Mouse (Mus musculus) intestine, embryonic 15.5 days (tissue): ENCODE results near the gene Evi5l. TPM values are rescaled to one million over a fixed set of nuclear protein-coding genes. Genes with fewer than 3 reads are reported as not detected.
A peak's percentile ranks its signal among the peaks of the same experiment; 100 is the strongest.

Experiments
- ATAC-seq: fragments of 200-750 bp; cut with Nextera tagmentation; 2 replicates; pipeline ENCODE4 v1.8.0; 2017; ENCODE audit warnings: moderate TSS enrichment, moderate library complexity
- H3K27ac ChIP-seq: fragments of 300-500 bp; sonication (generic); 2 replicates; pipeline ENCODE4 v1.5.1; 2015; ENCODE audit warnings: mild to moderate bottlenecking, inconsistent platforms
- H3K27me3 ChIP-seq: fragments of 300-500 bp; sonication (generic); replicated peaks from 2 replicates; pipeline ENCODE4 v1.6.1; 2015; ENCODE audit warnings: inconsistent platforms
- H3K36me3 ChIP-seq: fragments of 300-500 bp; sonication (generic); 2 replicates; pipeline ENCODE4 v1.6.1; 2015; ENCODE audit warnings: inconsistent platforms
- H3K4me1 ChIP-seq: fragments of 300-500 bp; sonication (generic); replicated peaks from 2 replicates; pipeline ENCODE4 v1.6.1; 2015; ENCODE audit warnings: inconsistent platforms
- H3K4me2 ChIP-seq: fragments of 300-500 bp; sonication (generic); replicated peaks from 2 replicates; pipeline ENCODE4 v1.6.1; 2015; ENCODE audit warnings: mild to moderate bottlenecking, inconsistent platforms
- H3K4me3 ChIP-seq: fragments of 300-500 bp; sonication (generic); replicated peaks from 2 replicates; pipeline ENCODE4 v1.5.1; 2015; ENCODE audit warnings: inconsistent platforms
- H3K9ac ChIP-seq: fragments of 300-500 bp; sonication (generic); 2 replicates; pipeline ENCODE4 v1.6.1; 2015; ENCODE audit warnings: inconsistent platforms
- H3K9me3 ChIP-seq: fragments of 300-500 bp; sonication (generic); 2 replicates; pipeline ENCODE4 v1.6.1; 2016; ENCODE audit warnings: inconsistent platforms
- WGBS: fragments of 180-500 bp; shearing (Covaris S2); methylation state at CpG from one replicate; pipeline ENCODE4 v1.1.7; 2015; 5-methylcytosine and 5-hydroxymethylcytosine counted together
- polyA plus RNA-seq: library from polyadenylated mRNA; unstranded; fragments of >200 nt; fragmentation: Nextera tagmentation; extraction: Ambion mirVana; gene quantifications from 2 replicates; pipeline ENCODE4 v1.2.1, GENCODE M21; 2015

Gene Evi5l
- 18.9 and 19.3 TPM in 2 replicates for polyA plus RNA-seq

DNA sequence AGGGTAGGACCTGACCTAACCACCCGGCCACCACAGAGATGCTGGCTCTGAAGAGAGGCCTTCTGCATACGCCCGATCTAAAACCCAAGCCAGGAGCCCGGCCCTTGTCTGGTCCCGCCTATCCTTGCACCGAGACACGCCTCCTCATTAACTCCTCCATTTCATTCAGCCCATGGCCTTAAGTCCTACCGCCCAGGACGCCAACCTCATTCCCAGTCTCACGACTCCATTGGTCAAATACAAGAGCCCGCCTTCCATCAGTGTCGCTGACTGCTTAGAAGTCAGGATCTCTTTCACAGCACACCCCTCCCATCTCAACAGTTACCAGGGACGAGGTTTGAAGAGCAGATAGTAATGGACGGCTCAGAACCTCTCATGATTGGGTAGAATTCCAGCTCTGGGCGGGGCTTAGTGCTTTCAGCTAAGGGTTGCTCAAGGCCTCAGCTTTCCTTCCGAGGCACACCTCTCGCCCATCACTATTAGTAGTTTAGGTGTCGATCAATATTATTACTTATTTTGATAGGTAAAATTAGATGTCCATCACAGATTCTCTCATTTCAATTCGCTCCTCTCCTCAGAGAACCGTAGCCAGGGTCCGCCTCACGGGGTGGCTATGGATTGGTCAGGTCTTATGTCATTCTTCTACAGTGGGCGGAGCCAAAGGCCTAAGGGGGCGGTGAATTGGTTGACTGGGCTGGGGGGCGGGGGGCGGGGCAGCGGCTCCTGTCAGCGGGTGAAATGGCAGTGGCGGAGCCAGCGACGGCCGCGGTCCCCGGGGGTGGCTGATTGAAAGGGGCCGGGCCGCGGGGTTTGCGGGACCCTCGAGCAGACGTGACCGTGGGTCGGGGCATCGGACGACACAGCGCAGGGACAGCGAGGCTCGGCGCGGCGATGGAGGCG is at the start of gene Evi5l:
Gene Evi5l (plus strand): TSS at position 716 of the 900 bp plus-strand sequence.
- no peaks in the 10 kb centered on the region for H3K9me3 ChIP-seq
- H3K36me3 ChIP-seq = no peaks in the 10 kb centered on the region
- no peak within 1 kb of the TSS for H3K27ac ChIP-seq
- peak within 1 kb of the TSS; percentile 83 for H3K4me2 ChIP-seq
- H3K4me3 ChIP-seq = peak within 1 kb of the TSS; percentile 74
- under 1% methylated on average over 51 of the region's 51 CpGs for WGBS
- H3K9ac ChIP-seq = peak within 1 kb of the TSS; percentile 76
- H3K4me1 ChIP-seq = peaks cover 6% of the 10 kb centered on the region
- no peaks in the 10 kb centered on the region for H3K27me3 ChIP-seq
- peak; percentile 98 for ATAC-seq

DNA sequence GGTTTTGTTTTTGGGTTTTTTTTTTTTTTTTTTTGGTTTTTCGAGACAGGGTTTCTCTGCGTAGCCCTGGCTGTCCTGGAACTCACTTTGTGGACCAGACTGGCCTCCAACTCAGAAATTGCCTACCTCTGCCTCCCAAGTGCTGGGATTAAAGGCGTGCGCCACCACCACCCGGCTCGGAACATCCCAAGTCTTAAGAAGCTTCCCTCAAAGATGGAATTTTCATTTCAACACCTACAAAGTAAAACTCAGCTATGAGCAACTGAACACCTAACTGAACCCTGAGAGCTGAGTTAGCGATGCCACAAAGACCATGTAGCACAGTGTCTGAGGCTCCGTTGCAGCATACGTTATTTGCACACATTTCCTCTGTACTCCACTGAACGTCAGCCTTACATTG is 32.6 kb upstream of the Evi5l start, which contains the start of gene Cd209g:
Gene Cd209g (plus strand): TSS at position 301 of the 400 bp plus-strand sequence.
- H3K4me2 ChIP-seq = no peak within 1 kb of the TSS
- ATAC-seq = no peak
- H3K9ac ChIP-seq = no peak within 1 kb of the TSS
- H3K27ac ChIP-seq = no peak within 1 kb of the TSS
- no peaks in the 10 kb centered on the region for H3K27me3 ChIP-seq
- H3K36me3 ChIP-seq = no peaks in the 10 kb centered on the region
- H3K4me3 ChIP-seq = no peak within 1 kb of the TSS
- H3K9me3 ChIP-seq = no peaks in the 10 kb centered on the region
- no peaks in the 10 kb centered on the region for H3K4me1 ChIP-seq
- WGBS = 91% methylated on average over 10 of the region's 10 CpGs

DNA sequence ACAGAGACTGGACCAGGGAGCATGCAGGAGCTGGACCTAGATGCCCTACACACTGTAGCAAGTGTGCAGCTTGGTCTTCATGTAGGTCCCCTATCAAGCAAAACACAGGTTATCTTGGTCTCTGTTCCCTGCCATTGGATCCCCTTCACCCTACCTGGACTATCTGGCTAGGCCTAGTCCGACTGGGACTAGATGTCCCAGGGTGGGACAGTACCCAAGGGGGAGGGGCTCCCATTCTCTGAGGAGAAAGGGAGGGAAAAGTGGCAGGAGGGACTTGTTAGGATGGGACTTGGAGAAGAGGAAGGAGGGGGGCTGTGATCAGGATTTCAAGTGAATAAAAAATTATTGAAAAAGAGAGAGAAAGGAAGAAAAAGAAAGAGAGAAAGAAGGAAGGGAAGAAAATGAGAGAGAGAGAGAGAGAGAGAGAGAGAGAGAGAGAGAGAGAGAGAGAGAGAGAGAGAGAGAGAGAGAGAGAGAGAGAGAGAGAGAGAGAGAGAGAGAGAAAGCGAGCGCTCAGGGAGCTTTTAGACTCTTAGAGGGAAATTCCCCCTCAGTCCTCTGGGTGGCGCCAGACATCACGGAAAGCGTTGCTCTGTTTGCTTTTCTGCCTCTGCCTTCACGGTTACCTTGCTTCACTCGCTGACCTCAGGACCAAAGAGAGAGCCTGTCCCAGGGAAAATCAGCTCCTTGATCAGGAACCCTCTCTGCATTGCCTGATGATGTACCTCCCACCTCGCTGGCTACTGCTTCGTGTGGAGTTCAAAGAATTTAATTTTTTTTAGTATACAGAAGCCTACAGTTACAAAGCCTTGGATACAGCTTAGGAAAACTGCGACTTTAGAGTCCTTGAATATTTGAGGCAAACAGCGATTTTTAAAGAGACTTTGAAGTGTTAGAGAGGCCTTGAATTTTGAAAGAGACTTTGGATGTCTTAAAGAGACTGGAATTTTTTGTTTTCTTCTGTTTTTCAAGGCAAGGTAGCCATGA is 26.4 kb upstream of the Evi5l start:
- ATAC-seq = peak; percentile 73
- H3K27me3 ChIP-seq = peaks cover 7% of the 10 kb centered on the region; the same call in 1 of the 2 replicates
- no peak overlapping the region for H3K27ac ChIP-seq
- no peak overlapping the region for H3K9ac ChIP-seq
- H3K36me3 ChIP-seq = no peaks in the 10 kb centered on the region
- H3K4me2 ChIP-seq = no peak overlapping the region
- no peaks in the 10 kb centered on the region for H3K4me1 ChIP-seq
- H3K4me3 ChIP-seq = no peak overlapping the region
- WGBS = 9% methylated on average over 12 of the region's 12 CpGs
- no peaks in the 10 kb centered on the region for H3K9me3 ChIP-seq

DNA sequence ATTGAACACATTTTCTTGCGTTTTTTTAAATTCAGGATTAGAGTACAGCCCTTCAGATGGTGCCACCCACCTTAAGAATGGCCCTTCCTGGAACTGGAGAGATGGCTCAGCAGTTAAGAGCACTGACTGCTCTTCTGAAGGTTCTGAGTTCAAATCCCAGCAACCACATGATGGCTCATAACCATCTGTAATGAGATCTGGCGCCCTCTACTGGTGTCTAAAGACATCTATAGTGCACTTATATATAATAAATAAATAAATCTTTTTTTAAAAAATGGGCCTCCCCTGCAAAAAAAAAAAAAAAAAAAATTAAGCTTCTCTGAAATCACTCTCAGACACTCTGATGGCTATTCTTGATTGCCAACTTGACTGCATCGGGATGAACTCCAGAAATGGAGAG is 24.6 kb upstream of the Evi5l start:
- H3K9ac ChIP-seq = no peak overlapping the region
- no peaks in the 10 kb centered on the region for H3K4me1 ChIP-seq
- WGBS = 62% methylated on average over 3 of the region's 3 CpGs
- no peak for ATAC-seq
- no peak overlapping the region for H3K4me3 ChIP-seq
- H3K4me2 ChIP-seq = no peak overlapping the region
- peaks cover 7% of the 10 kb centered on the region; the same call in 1 of the 2 replicates for H3K27me3 ChIP-seq
- no peaks in the 10 kb centered on the region for H3K36me3 ChIP-seq
- H3K9me3 ChIP-seq = no peaks in the 10 kb centered on the region
- no peak overlapping the region for H3K27ac ChIP-seq

DNA sequence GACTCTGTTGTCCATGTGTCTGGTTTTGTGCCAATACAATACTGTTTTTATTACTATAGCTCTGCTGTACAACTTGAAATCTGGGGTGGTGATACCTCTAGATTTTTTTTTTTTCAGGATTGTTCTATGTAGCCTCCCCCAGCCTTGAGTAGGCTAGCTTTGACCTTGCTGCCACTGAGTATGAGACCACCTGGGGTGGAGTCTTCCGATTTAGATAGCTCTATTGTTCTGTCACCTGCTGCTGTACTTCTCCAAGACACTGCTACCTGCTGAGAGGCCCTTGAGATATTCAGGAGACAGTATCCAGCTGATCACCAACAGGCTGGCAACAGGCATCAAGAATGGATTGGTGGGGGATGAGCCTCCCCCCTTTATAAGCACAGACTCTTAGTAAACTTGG is 19.1 kb upstream of the Evi5l start:
- 53% methylated on average over 1 of the region's 1 CpGs for WGBS
- no peak for ATAC-seq

DNA sequence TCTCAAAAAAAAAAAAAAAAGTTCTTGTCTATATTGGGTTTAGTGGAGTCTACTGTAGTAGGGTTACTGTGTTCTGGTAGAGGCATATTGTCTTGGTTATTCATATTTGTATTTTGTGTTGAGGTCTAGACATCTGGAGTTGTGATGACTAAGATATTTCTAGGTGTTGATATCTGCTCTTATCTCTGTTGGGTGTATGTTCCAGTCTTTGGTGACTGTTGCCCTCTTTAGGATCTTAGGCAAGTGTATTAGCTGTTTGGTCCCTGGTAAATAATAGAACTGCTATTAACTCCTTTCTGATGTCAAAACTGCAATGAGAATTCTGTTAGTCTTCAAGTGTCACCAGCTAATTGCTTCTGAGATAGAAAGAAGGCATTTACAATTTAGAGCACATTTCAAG is 11.5 kb upstream of the Evi5l start:
- H3K27ac ChIP-seq = no peak overlapping the region
- H3K27me3 ChIP-seq = no peaks in the 10 kb centered on the region
- no peak overlapping the region for H3K9ac ChIP-seq
- no peaks in the 10 kb centered on the region for H3K4me1 ChIP-seq
- H3K4me2 ChIP-seq = no peak overlapping the region
- H3K4me3 ChIP-seq = no peak overlapping the region
- no peaks in the 10 kb centered on the region for H3K36me3 ChIP-seq
- ATAC-seq = peak; percentile 55; the same call in 1 of the 2 replicates
- H3K9me3 ChIP-seq = no peaks in the 10 kb centered on the region

More for the DNA sequence above, 19.1 kb upstream of the Evi5l start:
- Histone ChIP-seq H3K4me3 (no peak overlapping the region), H3K36me3 (no peaks in the 10 kb centered on the region), H3K9ac (no peak overlapping the region), H3K4me1 (no peaks in the 10 kb centered on the region), H3K27ac (no peak overlapping the region), H3K9me3 (no peaks in the 10 kb centered on the region), H3K27me3 (no peaks in the 10 kb centered on the region), H3K4me2 (no peak overlapping the region)

DNA sequence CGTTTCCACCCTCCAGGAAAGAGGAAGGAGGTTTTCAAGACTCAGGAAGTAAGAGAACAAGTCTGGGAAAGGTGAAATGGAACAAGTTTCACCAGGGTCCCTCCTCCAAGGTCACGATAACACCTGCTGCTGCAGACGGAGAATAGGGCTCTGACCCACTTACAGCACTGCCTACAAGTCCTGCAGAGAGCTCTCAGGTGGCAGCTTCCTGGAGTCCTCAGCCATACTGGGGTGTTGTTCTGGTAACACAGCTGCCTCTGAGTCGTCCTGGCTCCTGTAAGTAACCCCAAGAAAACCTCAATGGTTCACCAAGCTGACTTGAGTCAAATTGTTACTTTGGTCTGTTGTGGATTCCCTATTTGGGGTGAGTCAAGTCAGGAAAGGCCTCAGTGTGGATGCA is 3.6 kb upstream of the Evi5l start:
- no peaks in the 10 kb centered on the region for H3K9me3 ChIP-seq
- no peaks in the 10 kb centered on the region for H3K36me3 ChIP-seq
- ATAC-seq = no peak
- H3K4me1 ChIP-seq = peaks cover 6% of the 10 kb centered on the region
- H3K4me2 ChIP-seq = no peak overlapping the region
- no peak overlapping the region for H3K27ac ChIP-seq
- WGBS = 54% methylated on average over 4 of the region's 4 CpGs
- H3K27me3 ChIP-seq = no peaks in the 10 kb centered on the region
- no peak overlapping the region for H3K4me3 ChIP-seq
- H3K9ac ChIP-seq = no peak overlapping the region

DNA sequence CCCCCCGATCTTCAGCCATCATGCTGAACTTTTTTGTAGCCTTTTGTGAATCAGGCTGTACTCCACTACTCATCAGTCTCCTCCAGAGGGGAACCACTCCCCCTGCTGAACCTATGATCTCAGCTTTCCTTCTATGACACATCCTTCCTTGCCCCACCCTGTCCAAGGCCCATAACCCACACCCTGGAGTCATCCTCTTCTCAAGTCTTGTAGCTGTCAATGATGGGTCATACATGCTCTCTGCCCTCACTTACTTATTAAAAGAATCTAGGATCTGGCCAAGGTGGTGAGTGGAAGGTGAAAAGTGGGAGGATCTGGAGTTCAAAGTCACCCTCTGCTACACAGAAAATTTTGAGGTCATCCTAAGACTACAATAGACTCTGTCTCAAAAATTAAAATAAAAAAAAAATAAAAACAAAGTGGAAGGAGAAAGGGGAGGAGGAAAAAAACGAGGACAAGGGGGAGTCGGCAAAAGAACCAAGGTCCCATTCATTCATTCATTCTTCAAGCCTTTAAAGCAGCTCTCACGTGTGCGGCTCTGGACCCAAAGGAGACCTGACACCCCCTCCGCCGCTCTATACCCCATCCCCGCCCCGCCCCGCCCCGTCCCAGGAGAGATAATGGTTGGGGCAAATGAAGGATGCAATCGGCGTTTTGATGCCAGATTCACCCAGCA is 1.1 kb upstream of the Evi5l start:
- H3K4me1 ChIP-seq = peaks cover 6% of the 10 kb centered on the region
- H3K27ac ChIP-seq = no peak overlapping the region
- no peaks in the 10 kb centered on the region for H3K9me3 ChIP-seq
- no peaks in the 10 kb centered on the region for H3K27me3 ChIP-seq
- H3K4me2 ChIP-seq = peak overlapping the region; percentile 83
- peak overlapping the region; percentile 74 for H3K4me3 ChIP-seq
- H3K9ac ChIP-seq = peak overlapping the region; percentile 49; the same call in 1 of the 2 replicates
- no peak for ATAC-seq
- WGBS = 7% methylated on average over 13 of the region's 13 CpGs
- no peaks in the 10 kb centered on the region for H3K36me3 ChIP-seq

DNA sequence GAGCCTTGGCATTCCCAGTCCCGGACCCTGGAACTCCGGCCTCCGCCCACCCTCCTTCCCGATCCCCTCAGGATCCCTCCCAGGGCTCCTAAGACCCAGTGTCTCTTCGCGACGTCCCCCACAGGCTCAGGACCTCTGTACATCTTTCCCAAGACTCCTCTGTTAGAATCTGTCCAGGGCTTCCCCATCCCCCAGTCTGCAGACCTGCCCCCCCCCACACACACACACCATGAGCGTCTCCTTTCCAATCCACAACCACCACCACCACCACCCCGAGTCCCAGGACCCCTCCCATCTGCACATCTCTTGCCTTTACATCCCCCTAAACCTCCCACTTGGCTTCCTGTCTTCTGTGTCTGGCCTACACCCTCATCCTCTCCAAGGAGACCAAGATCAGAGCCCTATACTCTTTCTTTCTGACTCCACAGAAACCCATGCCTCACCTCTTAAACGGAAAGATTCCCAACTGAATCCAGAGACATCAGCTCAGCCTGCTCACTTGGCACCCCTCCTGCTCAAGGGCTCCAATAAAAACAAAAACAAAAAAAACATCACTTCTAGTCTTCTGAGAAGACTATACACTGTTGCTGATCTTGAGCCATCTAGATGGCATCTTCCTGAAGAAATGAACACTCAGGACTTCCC is 636 bp downstream of the Evi5l start:
- Histone ChIP-seq H3K9me3 (no peaks in the 10 kb centered on the region), H3K4me1 (peaks cover 6% of the 10 kb centered on the region), H3K36me3 (no peaks in the 10 kb centered on the region), H3K4me3 (peak overlapping the region; percentile 74), H3K27ac (no peak overlapping the region), H3K9ac (peak overlapping the region; percentile 76), H3K4me2 (peak overlapping the region; percentile 83), H3K27me3 (no peaks in the 10 kb centered on the region)
- no peak; the same call in 1 of the 2 replicates for ATAC-seq
- WGBS = 15% methylated on average over 9 of the region's 10 CpGs

DNA sequence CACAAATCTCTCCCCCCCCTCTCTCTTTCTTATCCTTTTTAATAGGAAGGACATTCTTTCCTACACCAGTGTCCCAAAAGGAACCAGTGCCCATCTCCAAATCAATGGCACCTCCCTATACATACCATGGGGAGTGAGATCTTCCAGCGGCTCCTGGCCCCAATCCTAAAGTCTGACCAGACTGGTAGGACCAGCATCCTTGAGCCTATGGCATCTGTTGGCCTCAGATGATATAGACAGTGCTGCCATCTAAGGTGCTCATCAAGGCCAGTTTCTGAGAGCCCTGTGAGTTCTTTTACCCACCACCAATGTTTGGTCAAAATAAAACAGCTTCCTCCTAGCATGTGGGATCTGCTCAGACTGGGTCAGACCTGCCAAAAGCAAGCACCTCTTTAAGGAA is 1.6 kb downstream of the Evi5l start:
- Histone ChIP-seq H3K9ac (no peak overlapping the region), H3K27ac (no peak overlapping the region), H3K36me3 (no peaks in the 10 kb centered on the region), H3K4me3 (no peak overlapping the region), H3K27me3 (no peaks in the 10 kb centered on the region), H3K9me3 (no peaks in the 10 kb centered on the region), H3K4me2 (no peak overlapping the region), H3K4me1 (peaks cover 6% of the 10 kb centered on the region)
- no peak for ATAC-seq
- WGBS = 92% methylated on average over 1 of the region's 1 CpGs

DNA sequence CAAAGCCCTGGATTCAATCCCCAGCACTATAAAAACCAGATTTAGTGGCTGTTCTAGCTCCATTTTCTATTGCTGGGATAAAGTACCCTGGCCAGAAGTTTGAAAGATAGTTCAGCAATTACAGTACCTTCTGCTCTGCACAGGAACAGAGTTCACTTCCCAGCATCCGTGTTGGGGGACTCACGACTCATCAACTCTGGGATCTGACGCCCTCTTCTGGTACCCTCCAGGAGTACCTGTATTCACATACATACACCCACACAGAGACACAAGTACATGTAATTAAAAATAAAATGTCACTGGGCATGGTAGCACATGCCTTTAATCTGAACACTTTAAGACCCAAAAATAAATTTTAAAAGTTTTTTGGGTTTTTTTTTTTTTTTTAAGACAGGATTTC is 6.1 kb downstream of the Evi5l start:
- Histone ChIP-seq H3K4me1 (no peaks in the 10 kb centered on the region), H3K4me3 (no peak overlapping the region), H3K27ac (no peak overlapping the region), H3K27me3 (no peaks in the 10 kb centered on the region), H3K9me3 (no peaks in the 10 kb centered on the region), H3K36me3 (no peaks in the 10 kb centered on the region), H3K9ac (no peak overlapping the region), H3K4me2 (no peak overlapping the region)
- WGBS = 74% methylated on average over 3 of the region's 3 CpGs
- no peak for ATAC-seq
